Mouse (Mus musculus) lung, postnatal 36 days (tissue): Measurements from ENCODE around the gene Fer1l5.

Source experiments
- DNase-seq: peaks from one replicate; pipeline ENCODE4 v3.0.0; 2022; ENCODE audit warnings: mixed read lengths

The Fer1l5 gene

GRCm38 (mm10) chr1:36371934-36372845 is at the start of gene Fer1l5:
Gene Fer1l5, plus strand, starts transcription at chr1:36372291.
- no peak for DNase-seq

- DNase-seq = peak; percentile 54
Observed at GRCm38 (mm10) chr1:36323076-36323475, 49.0 kb upstream of the Fer1l5 start.

- DNase-seq = peak; percentile 81
Observed at GRCm38 (mm10) chr1:36323746-36324448, 48.2 kb upstream of the Fer1l5 start.

GRCm38 (mm10) chr1:36325900-36326321 is 46.2 kb upstream of the Fer1l5 start:
- DNase-seq = peak; percentile 13

GRCm38 (mm10) chr1:36326815-36327214 is 45.3 kb upstream of the Fer1l5 start:
- no peak for DNase-seq

- no peak for DNase-seq
Observed at GRCm38 (mm10) chr1:36331743-36332142, 40.3 kb upstream of the Fer1l5 start.

- DNase-seq = no peak
Observed at GRCm38 (mm10) chr1:36332955-36333887, 38.9 kb upstream of the Fer1l5 start.

- DNase-seq = no peak
Observed at GRCm38 (mm10) chr1:36342547-36342946, 29.5 kb upstream of the Fer1l5 start.

- DNase-seq = no peak
Observed at GRCm38 (mm10) chr1:36352351-36352750, 19.7 kb upstream of the Fer1l5 start.

GRCm38 (mm10) chr1:36356955-36357695 is 15.0 kb upstream of the Fer1l5 start:
- DNase-seq = no peak

GRCm38 (mm10) chr1:36367698-36368097 is 4.4 kb upstream of the Fer1l5 start:
- DNase-seq = no peak

- peak; percentile 57 for DNase-seq
Observed at GRCm38 (mm10) chr1:36368112-36368968, 3.8 kb upstream of the Fer1l5 start.

GRCm38 (mm10) chr1:36368969-36369645 is 3.0 kb upstream of the Fer1l5 start, which contains the start of gene Kansl3:
Gene Kansl3, minus strand, starts transcription at chr1:36369181.
- peak; percentile 86 for DNase-seq

GRCm38 (mm10) chr1:36370918-36371317 is 1.2 kb upstream of the Fer1l5 start:
- DNase-seq = no peak

GRCm38 (mm10) chr1:36378880-36379279 is 6.8 kb downstream of the Fer1l5 start:
- DNase-seq = no peak

GRCm38 (mm10) chr1:36379582-36379981 is 7.5 kb downstream of the Fer1l5 start:
- no peak for DNase-seq

- no peak for DNase-seq
Observed at GRCm38 (mm10) chr1:36397041-36397440, 24.9 kb downstream of the Fer1l5 start.

GRCm38 (mm10) chr1:36401509-36401908 is 29.4 kb downstream of the Fer1l5 start:
- DNase-seq = no peak

- DNase-seq = no peak
Observed at GRCm38 (mm10) chr1:36404531-36404930, 32.4 kb downstream of the Fer1l5 start.

GRCm38 (mm10) chr1:36429511-36429910 is 57.4 kb downstream of the Fer1l5 start:
- no peak for DNase-seq
